Comparison of ENCODE assay signal across 8 mouse cellular contexts in genomic region chr10:78480954-78481927, GRCm38 (mm10). TPM values are rescaled to one million over a fixed set of nuclear protein-coding genes. Genes with fewer than 3 reads are reported as not detected.
DNase-seq lines count a peak whose midpoint lies in the region; ATAC-seq and TF ChIP-seq lines count a peak whose summit lies in the region.

No protein-coding gene starts in this region.

- no peak for DNase-seq in kidney, adult 8-10 months
- DNase-seq in induced T-regulatory cell, adult 2 months (ENCODE audit: low read depth), result peak; percentile 34
- DNase-seq in ovary, postnatal 36 days (ENCODE audit: low spot score), result no peak
- DNase-seq in cerebellum, adult 11 months, result no peak
- DNase-seq in c-Kit-positive CD71-positive TER-119-positive erythroid progenitor cells, embryonic 14.5 days (ENCODE audit: low spot score), result no peak

- no peaks in the 10 kb centered on the region for H3K9me3 ChIP-seq in kidney, embryonic 16.5 days (ENCODE audit: low read length)
- H3K9me3 ChIP-seq in midbrain, embryonic 15.5 days, result no peaks in the 10 kb centered on the region

- H3K27ac ChIP-seq in kidney, embryonic 16.5 days (ENCODE audit: low read length), result no peak overlapping the region
- no peak overlapping the region for H3K27ac ChIP-seq in cortical plate, adult 2 months (ENCODE audit: insufficient read depth, low read length)
- 0 out of 2 replicates have a peak overlapping the region, but pooled peaks have one; percentile 4 for H3K27ac ChIP-seq in midbrain, embryonic 15.5 days

- TF ChIP-seq CTCF in cortical plate, adult 2 months (IDR thresholded peaks at IDR 0.05; ENCODE audit: extremely low read depth, insufficient read depth, low read length), result no peak

- WGBS in kidney, embryonic 16.5 days, result 33% methylated on average over 21 of the region's 21 CpGs
- 34% methylated on average over 21 of the region's 21 CpGs for WGBS in midbrain, embryonic 15.5 days

- peak; percentile 16; the same call in 1 of the 2 replicates for ATAC-seq in kidney, embryonic 16.5 days (ENCODE audit: low FRiP score, low TSS enrichment)
- no peak for ATAC-seq in midbrain, embryonic 15.5 days (replicated peaks)

- H3K36me3 ChIP-seq in kidney, embryonic 16.5 days (ENCODE audit: insufficient read depth, low read length), result no peaks in the 10 kb centered on the region
- H3K36me3 ChIP-seq in midbrain, embryonic 15.5 days (replicated peaks), result no peaks in the 10 kb centered on the region

- H3K4me2 ChIP-seq in kidney, embryonic 16.5 days (replicated peaks; ENCODE audit: low read depth, low read length), result peak overlapping the region; percentile 68
- peak overlapping the region; percentile 96 for H3K4me2 ChIP-seq in midbrain, embryonic 15.5 days

- H3K4me3 ChIP-seq in kidney, embryonic 16.5 days (ENCODE audit: low read length), result peak overlapping the region; percentile 48
- peak overlapping the region; percentile 40 for H3K4me3 ChIP-seq in cortical plate, adult 2 months (ENCODE audit: insufficient read depth, low read length)
- H3K4me3 ChIP-seq in midbrain, embryonic 15.5 days, result peak overlapping the region; percentile 57

- 0 out of 2 replicates have a peak, but pooled peaks cover 4% of the 10 kb centered on the region for H3K4me1 ChIP-seq in kidney, embryonic 16.5 days (ENCODE audit: insufficient read depth, low read length)
- H3K4me1 ChIP-seq in cortical plate, adult 2 months (ENCODE audit: control insufficient read depth, insufficient read depth, low read length), result no peaks in the 10 kb centered on the region
- peaks cover 14% of the 10 kb centered on the region for H3K4me1 ChIP-seq in midbrain, embryonic 15.5 days

- 0 out of 2 replicates have a peak, but pooled peaks cover 3% of the 10 kb centered on the region for H3K27me3 ChIP-seq in kidney, embryonic 16.5 days (ENCODE audit: insufficient read depth, low read length)
- H3K27me3 ChIP-seq in midbrain, embryonic 15.5 days (replicated peaks), result peaks cover 7% of the 10 kb centered on the region

- TF ChIP-seq POLR2A in cortical plate, adult 2 months (IDR thresholded peaks at IDR 0.05; ENCODE audit: extremely low read depth, insufficient read depth, low read length), result no peak

- peak overlapping the region; percentile 56 for H3K9ac ChIP-seq in kidney, embryonic 16.5 days (replicated peaks; ENCODE audit: low read length)
- H3K9ac ChIP-seq in midbrain, embryonic 15.5 days, result peak overlapping the region; percentile 52

RNA-seq across cellular contexts. Expression of gene Pdxk, which starts 16.5 kb away (rescaled TPM):
- 28.4 and 29.8 TPM in 2 replicates for polyA plus RNA-seq in kidney, embryonic 16.5 days (2015; fragmentation: Nextera tagmentation; extraction: Ambion mirVana)
- polyA plus RNA-seq in cortical plate, adult 2 months (2012; rRNA removed), result 76.7 and 77.7 TPM in 2 replicates
- 48.9 and 52.3 TPM in 2 replicates for polyA plus RNA-seq in midbrain, embryonic 15.5 days (2015; fragmentation: Nextera tagmentation; extraction: Ambion mirVana)

RNA-seq across cellular contexts. Expression of gene Olfr1358, which starts 36.0 kb away (rescaled TPM):
- not detected in 2 replicates for polyA plus RNA-seq in kidney, embryonic 16.5 days (2015; fragmentation: Nextera tagmentation; extraction: Ambion mirVana)
- not detected in 2 replicates for polyA plus RNA-seq in cortical plate, adult 2 months (2012; rRNA removed)
- not detected in 2 replicates for polyA plus RNA-seq in midbrain, embryonic 15.5 days (2015; fragmentation: Nextera tagmentation; extraction: Ambion mirVana)

RNA-seq across cellular contexts. Expression of gene Cstb, which starts 55.8 kb away (rescaled TPM):
- polyA plus RNA-seq in kidney, embryonic 16.5 days (2015; fragmentation: Nextera tagmentation; extraction: Ambion mirVana), result 191 and 193 TPM in 2 replicates
- 69.3 and 78.3 TPM in 2 replicates for polyA plus RNA-seq in cortical plate, adult 2 months (2012; rRNA removed)
- 83.9 and 92.7 TPM in 2 replicates for polyA plus RNA-seq in midbrain, embryonic 15.5 days (2015; fragmentation: Nextera tagmentation; extraction: Ambion mirVana)
